Mouse (Mus musculus) cerebellum, postnatal 25 days (tissue): ENCODE measurements around the gene Creb5.

Experiments used
- DNase-seq, 2 experiments: peaks; one replicate each; pipeline ENCODE4 v3.0.0; 2021; ENCODE audit warnings: mixed read lengths in 2 of 2

The Creb5 gene

DNA sequence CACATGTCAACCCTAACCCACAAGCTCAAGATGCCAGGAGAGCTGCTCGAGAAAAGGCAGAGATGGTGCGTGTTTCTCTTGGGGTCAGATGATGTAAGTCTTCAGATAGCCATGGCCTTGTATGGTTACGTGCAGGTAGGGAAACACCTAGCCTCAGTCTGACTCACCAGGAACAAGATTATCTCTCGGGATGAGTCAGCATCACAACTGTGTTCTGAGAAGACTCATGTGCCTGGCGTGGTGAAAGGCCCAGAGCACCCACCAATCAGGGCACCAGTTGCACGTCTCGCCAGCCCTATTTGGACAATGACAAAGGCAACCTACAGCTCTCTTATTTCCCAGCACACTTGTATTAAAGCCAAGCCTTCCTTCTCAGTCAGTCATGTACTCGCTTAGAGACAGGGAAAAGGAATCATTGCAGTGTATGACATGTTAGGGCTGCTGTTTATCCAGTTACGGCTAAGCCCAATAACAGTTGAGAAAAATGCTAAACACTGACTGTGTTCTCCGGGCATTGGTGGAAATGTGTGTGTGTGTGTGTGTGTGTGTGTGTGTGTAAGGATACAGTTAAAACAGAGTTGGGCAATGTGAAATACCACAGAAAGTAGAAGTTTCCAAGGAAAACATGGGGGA is 210.9 kb downstream of the Creb5 start:
- no peak for DNase-seq

DNA sequence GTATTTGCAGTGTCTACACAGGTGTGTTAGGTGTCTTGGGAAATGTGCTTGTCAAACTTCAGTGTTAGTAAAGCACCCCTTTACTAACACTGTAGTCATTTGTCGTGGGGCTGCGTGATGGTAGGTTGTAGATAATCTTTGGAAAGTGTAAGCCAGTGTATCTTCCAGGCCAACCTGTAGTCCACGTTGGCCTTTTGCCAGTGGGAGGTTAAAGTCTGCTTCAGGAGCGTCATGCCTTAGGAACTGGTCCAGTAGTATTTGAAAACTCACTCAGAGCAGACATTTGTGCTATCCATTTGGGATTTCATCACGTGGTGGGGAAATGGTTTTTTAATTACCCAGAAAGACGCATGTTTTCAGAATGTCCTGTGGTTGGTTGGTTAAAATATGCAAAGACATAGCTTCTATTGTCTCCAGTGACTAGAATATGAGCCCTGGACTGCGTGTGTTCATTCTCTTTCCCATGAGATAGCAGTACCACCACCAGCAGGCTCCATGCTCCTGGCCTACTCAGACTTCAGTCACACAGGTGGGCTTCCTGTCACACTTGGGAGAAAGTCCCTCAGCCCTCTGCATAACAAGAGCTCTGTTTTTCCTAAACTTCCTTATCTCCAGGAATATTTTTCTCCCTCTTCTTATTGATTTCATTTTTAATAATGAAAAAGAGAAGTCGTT is 212.7 kb downstream of the Creb5 start:
- DNase-seq, result no peak

DNA sequence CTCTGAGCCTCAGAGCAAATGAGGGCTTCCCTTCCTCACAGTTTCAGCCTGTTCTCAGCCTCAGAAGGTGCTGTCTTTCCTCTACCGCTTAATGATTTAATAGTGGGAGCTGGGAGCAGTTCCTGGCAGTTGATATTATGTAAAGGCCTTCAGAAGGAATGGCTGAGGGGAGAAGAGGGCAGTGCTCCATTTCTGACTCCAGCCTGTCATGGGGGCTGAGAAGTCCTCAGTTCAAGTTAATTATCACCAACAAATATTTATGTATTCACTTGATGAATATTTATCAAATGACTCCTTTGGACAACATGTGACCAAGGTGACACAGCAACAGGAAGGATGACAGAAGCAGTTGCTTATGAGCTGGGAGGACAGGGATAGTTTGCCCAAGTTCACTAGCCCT is 214.2 kb downstream of the Creb5 start:
- no peak for DNase-seq

GRCm38 (mm10) chr6:53506947-53507564 is 220.0 kb downstream of the Creb5 start:
- no peak for DNase-seq

DNA sequence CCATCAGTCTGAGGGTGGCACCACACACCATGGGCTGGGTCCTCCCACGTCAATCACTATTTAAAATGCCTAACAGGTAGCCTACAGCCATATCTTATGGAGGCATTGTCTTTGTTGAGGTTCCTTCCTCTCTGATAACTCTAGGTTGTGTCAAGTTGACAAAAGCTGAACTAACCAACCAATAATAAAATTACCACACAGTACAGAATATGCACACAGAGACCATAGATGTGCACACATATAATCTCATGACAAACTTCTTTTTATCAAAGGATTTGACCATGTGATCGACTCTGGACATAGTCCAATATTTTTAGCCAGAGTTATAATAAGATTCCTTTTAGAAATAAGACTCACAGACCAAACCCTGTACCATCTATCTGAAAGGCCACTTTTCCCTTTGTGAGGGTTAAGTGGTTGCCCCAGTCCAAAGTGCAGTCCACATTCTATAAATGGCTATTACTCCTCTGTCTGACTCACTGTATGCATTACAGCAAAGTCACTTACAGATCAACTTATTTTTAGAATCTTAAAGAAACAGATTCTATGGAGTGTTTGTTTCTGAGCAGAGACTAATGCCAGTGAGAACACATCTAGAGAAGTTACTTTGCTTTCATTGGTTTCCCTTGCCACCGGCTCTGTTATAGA is 221.9 kb downstream of the Creb5 start:
- no peak for DNase-seq

DNA sequence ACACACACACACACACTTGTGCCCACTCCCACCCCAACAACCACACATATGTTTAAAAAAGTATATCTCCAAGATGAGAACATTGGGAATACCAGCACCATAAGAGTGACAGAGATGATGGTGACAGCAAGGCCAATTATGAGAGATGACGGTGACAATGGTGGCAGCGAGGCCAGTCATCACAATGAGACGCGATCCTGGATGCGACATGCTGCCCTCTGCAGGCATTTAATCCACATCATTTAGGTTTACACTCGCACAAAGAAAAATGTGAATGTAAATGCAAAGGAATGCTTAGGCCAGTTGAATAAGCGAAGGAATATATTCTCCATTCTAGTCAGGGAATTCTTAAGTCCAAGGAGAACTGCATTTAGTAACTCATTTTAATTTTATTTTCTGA is 222.9 kb downstream of the Creb5 start:
- no peak for DNase-seq

DNA sequence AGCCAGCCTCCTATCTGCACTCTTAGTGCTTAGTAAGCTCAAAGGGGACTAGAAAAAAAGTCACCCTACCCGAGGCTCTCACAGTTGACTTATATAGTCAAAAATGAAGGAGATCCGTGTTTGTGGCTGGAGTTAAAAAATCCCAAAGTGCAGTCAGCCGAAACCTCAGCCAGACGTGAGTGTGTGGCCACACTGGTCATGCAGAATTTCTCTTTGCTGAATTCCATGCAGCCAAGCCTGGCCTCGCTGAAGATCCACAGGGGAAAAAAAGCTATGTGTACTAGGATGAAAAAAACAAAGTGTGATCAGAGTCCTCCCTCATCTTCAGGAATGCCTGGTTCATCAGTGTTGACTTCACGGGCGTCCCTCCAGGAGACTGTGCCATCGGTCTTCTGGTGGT is 225.2 kb downstream of the Creb5 start:
- DNase-seq, result no peak

GRCm38 (mm10) chr6:53513380-53513779 is 226.3 kb downstream of the Creb5 start:
- no peak for DNase-seq

GRCm38 (mm10) chr6:53514862-53515261 is 227.8 kb downstream of the Creb5 start:
- no peak for DNase-seq

DNA sequence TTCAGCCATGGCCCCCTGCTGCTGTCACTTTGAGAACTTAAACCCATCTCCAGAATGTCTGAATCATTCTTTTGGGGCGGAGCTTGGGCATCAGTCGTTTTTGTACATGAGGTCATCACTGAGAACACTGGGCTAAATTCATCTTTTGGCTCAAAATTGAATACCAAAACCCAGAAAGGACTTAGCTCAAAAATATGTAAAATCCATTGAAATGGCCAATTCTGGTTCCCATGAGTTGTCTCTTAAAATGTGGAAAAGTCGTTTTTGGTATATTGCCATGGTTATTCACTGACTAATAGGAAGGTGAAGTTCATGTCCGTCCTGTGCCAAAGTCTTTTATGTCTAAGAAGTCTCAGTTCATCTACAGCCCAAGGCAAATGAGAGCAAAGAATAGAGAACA is 228.5 kb downstream of the Creb5 start:
- DNase-seq, result no peak

GRCm38 (mm10) chr6:53517371-53517945 is 230.4 kb downstream of the Creb5 start:
- no peak for DNase-seq

DNA sequence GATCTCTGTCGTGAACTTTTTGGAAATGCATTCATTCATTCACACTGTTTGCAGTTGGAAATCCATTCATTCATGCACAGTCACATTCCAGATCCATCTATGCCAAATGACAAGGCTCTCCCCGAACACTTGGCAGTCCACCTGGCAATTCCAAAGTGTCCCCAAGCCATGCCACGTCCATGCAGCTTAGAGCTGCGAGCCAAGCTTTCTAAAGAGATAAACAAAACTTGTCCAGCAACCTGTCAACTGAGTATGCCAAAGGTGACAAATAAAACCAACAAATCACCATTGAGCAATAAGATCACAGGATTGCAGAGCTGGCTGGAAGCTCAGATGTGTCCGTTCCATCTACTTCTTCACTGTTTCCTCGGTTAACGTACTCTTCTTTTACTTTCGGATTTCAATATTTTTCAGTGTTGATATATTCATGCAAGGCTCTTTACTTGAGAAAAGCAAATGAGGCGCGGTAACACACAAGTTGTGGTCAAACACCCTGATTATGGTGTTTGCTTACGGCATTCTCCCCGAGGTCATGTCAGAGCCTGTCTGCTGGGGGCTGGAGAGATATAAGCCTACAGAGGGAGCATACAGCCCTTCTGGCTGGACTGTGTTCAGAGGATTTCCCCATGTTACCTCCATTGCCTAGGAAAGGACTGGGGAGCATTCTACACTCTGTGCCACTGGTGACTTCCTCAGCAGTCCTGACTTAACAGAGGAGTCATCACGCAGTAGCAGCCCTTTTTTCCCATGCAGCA is 236.8 kb downstream of the Creb5 start:
- DNase-seq, result no peak

GRCm38 (mm10) chr6:53526460-53526859 is 239.4 kb downstream of the Creb5 start:
- DNase-seq, result no peak

DNA sequence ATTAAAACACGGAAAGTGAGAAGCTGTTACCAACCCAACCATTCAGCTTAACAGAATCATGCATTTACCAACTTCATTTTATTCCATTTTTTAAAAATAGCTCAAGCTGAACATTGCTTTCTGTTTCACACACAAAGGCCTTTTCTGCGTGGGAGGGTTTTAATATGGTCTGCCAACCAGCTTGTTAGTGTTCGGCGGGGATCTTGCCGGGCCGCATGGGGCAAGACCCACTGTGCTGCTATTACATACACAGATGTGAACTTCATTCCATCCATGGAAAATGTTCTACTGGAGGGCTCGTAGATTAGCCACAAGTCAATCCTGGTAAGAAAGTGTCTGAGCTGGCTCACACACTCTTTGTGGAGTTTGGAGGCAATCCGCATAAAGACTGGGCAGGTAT is 243.7 kb downstream of the Creb5 start:
- no peak for DNase-seq

GRCm38 (mm10) chr6:53531461-53531860 is 244.4 kb downstream of the Creb5 start:
- no peak for DNase-seq

GRCm38 (mm10) chr6:53537530-53537929 is 250.5 kb downstream of the Creb5 start:
- DNase-seq, result peak; percentile 83 to 91

DNA sequence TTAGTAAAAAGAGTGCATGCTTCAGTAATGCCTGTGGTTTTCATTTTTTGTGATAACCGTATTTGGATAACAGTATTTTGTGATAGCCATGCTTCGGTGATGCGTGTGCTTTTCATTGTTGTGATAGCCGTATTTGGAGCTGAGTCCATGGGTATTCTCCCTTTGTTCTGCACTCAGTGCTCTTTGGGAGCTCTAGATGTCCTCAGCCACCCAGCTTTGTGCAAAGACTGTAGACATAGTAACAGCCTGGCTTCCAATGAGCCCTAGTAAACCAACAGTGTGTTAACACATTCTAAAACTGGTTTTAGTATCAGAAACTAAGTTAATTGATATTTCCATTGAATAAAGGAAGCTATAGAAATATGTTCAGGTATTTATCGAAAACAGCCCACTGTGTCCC is 254.7 kb downstream of the Creb5 start:
- no peak for DNase-seq

DNA sequence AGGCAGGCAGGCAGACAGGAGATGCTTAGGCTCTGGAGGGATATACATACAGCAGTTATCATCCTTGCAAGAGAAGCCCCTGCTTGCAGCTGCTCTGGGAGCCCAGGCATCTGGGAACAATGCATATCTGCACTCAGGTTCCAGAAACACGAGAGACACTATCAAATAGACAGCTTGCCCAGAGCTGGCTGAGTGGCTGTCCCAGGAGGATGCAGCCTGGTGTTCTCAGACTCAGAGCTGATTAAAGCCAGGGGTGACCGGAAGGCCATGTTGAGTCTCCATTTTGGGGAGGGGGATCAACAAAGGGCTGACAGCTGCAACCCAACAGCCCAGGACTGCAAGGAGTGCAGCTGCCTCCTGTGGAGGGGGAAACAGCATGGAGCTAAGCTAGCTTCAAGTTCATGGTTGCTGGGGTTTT is 258.4 kb downstream of the Creb5 start:
- no peak for DNase-seq

DNA sequence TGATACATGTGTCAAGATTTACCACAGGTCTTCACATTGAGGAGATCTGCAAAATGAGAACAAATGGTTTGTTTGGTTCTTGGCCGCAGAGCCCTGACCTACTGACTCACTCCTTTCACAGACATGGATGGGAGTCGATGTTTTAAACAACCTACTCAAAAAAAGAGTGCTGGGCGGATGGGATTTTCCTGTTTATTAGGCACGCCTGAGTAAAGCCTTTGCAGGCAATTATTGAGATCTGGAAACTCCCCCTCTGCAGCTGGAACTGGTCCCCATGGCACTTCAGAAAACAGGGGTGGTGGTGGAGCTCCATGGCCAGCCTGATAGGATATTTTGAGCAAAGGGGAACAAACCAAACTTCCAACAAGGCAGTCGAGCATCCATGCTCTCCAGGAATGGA is 258.9 kb downstream of the Creb5 start:
- DNase-seq, result no peak

DNA sequence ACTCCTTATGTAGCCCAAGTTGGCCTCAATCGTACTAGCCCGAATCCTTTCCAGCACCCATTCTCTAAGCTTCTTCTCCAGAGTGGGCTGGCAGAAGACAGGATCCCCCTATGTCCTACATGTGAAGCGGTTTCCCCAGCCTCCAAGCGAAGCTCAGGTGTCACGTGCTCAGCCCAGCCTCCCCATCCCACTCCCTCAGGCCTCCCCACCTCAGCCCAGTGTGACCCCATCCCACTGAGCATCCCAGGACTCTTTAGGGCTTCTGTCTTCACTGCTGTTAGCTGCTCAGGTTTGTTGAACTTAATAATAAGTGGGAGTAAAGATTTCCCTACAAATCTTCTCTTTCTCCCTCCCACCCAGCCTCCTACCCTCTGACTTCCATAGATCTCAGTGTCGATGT is 261.2 kb downstream of the Creb5 start:
- no peak for DNase-seq

DNA sequence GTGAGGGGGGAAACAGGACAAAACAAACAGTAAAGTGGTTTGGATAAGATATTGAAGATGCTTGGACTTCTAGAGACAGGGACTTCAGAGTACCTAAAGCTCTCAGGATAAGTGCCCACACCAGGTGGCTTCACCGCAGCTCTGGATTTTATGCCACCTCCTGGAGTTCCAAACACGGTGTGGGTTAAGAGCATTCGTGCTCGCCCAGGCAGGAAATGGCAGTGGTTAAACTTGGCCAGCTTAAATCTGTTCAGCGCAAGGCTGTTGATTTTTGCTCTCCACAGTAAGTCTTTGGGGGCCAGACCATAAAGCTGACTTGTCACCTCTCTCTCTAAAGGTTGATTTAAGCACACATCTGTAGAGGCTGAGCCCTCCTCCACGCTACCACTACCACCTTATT is 262.3 kb downstream of the Creb5 start:
- DNase-seq, result no peak

GRCm38 (mm10) chr6:53556050-53556449 is 269.0 kb downstream of the Creb5 start:
- peak; percentile 76 to 78 for DNase-seq

- no peak for DNase-seq
These were observed 273.9 kb downstream of the Creb5 start for GRCm38 (mm10) chr6:53560928-53561327.
